Mouse (Mus musculus): ENCODE data around the gene Slc10a6.
A peak's percentile ranks its signal among the peaks of the same experiment; 100 is the strongest.

Gene Slc10a6

DNA sequence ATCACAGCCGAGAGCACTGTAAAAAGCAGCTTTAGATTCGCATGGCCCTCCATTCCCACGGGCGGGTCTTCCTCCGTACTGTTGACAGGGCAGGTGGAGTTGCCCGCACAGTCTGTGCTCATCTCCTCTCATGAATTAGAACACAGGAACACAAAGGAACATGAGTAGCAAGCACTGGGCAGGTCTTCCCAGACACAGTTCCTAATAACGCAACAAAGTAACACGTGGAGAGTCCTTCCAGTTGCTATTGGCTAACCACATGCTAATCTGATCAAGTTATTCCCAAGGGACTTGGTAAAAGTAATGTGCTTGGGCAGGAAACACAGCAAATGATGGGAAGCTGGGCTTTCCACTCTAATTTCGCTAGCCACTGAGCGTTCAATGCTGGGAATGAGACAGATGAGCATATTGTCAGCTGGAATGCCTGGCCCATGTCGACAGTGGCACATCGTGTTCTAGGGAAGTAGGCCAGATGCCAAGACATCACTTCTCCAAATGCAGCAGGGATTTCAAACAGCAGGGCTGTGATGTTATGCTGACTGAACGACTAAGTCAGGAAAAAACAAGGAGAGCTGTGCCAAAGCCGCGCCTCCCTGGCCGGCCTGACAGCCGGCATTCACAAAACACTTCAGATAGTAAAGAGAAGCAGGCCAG is at the start of gene Slc10a6:
Slc10a6 (minus strand) TSS at position 293 of the 654 bp plus-strand sequence.
- no peak for DNase-seq (ENCODE audit: low read depth, low spot score)

DNA sequence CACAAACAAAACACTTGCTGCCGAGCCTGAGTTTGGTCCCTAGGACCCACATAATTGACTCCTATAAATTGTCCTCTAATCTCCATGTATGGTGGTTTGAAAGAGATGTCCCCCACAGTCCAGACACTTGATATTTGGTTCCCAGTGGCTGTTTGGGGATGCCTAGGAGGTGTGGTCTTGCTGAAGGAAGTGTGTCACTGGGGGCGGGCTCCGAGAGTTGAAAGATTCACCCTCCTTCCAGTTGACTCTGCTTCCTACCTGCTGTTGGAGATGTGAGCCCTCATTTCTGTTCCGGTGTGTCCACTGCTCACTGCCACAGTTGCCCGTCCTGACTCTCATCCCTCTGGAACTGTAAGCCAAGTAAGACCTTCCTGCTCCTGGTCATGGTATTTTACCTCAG is 49.8 kb upstream of the Slc10a6 start:
- no peak for DNase-seq (ENCODE audit: low read depth, low spot score)

DNA sequence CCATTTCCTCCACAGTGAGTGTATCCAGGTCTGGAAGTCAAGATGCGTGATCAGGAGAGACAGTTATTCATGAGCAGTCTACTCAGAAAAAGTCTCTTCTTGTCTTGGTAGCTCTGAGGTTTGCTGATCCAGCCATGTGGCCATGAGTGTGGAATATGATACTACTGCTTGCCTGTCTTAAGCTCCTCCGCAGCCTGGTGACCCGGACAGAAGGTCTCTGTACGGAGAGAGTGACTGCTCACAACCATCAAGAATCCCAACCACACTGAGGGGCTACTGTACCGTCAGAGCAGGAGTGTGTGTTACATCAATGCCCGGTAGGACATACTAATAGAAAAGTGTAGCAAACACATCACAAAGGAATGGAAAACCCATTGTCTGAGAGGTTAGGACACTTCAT is 48.7 kb upstream of the Slc10a6 start:
- no peak for DNase-seq (ENCODE audit: low read depth, low spot score)

DNA sequence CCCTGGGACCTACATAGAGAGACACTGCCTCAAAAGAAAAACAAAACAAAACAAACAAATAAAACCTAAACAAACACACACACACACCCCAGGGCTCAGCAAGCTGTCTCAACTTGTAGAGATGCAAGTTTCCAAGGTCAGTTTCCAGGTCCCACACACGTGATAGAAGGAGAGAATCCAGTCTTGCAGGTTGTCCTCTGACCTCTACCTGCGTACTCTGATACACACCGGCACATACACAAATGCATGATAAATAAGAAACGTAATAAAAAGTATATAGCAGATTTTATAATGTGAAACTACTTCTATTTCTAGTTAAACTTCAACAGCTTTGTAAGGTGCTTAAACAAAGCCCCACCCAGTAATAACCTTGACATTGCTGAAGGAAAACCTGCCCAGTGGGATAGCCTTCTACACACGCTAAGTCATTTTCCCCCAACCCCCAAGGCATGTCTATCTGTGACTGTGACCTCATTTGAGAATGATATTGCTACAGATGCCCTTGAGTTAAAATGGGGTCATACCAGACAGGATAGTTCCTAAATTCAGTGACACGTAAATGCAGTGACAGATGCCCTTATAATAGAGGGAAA is 47.2 kb upstream of the Slc10a6 start:
- DNase-seq (ENCODE audit: low read depth, low spot score) = no peak

DNA sequence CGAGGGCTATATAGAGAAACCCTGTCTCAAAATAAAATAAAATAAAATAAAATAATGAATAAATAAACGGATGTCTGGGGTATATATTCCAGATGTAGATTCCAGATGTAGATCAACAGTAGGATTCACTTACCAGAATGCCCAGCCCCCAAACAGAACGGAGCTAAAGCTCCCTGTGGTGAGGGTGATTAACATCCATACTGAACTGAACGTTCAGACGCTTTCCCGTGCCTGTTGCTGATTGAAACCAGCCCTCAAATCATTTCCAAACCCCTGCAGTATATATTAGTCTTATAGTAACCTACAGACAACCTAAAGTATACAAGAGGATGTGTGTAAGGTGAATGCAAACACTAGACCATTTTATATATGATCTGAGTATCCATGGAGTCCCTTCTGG is 45.3 kb upstream of the Slc10a6 start:
- no peak for DNase-seq (ENCODE audit: low read depth, low spot score)

DNA sequence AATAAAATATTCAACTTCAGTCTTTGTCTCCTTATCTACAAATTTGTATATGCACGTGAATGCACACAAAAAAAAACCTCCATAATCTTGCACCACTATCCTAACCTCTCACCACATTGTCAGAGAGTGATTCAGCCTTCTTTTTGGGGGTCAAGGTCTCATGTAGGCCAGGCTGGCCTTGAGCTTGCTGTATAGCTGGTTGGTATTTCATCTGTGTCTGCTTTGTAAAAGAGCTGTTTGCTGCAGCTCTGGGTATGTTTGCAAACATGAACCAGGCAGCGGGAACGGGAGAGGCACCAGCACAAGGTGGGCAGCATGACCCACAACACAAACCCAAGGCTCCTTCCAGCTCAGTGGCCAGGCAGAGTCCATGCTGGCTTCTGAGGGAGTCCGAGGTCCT is 44.4 kb upstream of the Slc10a6 start:
- no peak for DNase-seq (ENCODE audit: low read depth, low spot score)

DNA sequence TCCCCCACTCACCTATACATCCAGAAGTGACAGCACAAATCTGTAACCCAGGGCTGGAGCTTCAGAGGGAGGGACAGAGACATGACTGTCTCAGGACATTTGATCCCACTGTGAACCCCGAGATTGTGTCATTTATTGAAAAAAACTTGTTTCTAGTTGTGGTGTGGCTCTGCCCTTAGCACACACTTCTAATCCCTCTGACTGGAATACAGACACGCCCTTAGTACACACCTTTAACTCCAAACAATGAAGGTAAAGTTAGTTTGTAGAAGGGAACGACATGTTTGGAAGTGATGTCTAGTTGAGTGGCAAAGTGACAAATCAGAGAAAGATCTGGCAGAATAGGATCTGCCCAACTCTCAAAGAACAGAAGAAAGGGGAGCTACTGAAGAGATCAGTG is 42.7 kb upstream of the Slc10a6 start:
- DNase-seq (ENCODE audit: low read depth, low spot score) = no peak

DNA sequence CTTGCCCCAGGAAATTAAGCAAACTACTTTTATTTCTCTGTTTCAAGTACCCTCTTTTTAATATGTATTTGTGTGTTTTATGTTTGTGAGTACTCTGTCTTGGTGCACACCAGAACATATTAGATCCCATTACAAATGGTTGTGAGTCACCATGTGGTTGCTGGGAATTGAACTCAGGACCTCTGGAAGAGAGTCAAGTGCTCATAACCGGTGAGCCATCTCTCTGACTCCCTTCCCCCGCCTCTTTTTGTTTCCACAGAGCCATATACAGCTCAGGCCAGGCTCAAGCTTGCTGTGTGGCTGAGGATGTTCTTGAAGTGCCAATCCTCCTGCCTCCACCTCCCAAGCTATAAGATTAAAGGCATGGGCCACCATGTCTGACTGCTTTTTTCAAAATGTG is 36.7 kb upstream of the Slc10a6 start:
- DNase-seq (ENCODE audit: low read depth, low spot score) = no peak

DNA sequence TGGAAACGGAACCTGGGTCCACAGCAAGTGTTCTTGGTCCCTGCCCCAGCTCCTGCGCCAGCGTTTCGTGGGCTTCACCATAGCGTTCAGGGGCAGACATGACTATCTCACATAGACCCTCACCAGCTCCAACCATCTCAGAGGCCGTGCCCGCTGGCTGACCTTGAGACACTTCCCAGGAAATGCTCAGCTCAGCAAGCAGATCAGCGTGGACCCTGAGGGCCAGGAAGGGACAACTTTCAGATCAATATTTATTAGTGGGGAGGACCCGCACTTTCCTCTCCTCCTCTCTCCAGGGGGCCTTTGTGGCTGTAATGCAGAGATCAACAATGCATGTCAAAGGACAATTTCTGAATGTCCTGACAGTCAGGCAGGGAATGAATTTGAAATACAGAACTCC is 35.7 kb upstream of the Slc10a6 start:
- DNase-seq (ENCODE audit: low read depth, low spot score) = no peak

DNA sequence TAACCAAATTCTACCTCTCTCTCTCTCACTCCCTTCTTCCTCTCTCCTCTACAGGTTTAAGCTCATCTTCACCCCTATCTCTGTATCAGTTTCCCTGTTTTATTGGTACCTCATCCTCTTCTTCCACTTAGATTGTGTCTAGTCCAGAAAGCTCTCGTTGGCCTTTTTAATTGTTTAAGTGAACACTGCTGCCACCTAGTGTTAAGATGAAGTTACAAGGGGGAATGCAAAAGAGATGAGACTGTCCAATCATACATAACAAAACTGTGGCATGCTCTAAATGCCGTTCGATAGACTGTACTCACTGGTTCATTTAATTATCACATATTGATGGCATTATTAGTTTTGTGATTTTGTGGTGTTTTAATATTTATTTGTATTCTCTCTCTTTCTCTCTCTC is 30.4 kb upstream of the Slc10a6 start:
- DNase-seq (ENCODE audit: low read depth, low spot score) = peak; percentile 59

DNA sequence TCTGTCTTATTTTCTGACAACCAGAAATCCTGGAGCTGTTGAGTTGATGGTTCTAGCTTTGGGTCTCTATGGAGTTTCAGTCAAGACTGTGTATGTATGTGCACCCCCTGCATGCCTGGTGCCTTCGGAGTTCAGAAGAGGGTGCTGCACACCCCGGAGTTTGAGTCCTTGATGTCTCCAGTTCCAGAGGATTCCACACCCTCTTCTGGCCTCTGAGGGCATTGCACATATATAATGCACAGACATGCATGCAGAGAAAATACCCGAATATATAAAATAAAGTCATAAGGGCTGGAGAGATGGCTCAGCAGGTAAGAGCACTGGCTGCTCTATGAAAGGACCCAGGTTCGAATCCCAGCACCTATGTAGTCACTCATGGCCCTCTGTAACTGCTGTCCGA is 29.7 kb upstream of the Slc10a6 start:
- DNase-seq (ENCODE audit: low read depth, low spot score) = no peak

DNA sequence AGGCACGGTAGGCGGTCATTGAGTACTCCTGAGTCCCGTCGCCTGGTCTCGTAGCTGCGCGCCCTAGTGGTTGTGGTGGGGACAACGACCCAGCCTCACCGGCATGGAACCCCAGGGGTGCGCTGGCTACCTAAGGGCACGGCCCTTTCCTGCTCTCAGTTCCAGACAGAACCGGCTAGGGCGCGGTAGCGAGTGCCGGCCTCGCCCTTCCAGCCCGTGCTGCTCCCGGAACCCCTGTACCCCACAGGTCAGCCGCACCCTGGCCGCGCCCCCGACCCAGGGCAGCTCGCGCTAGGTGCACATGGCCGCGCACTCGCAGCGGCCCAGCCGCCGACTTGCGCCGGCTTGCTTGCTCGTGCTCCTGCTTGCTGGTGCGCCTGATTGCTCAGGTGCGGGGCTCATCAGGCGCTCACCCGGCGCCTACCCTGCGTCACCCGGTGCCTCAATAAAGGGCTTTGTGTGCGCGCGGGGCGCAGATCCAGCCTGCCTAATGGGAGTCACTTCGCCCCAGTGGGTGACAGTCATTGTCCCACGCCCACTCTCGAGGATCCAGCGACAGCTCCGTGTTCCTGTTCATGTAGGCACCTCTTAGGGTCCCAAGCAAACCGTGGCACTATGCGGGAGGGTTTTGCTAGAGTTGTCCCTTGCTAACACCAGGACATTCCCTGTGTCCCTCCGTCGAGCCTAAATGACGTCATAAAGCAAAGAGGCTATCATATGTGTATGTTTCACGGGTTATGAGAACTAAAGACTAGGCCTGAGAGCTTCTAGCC is 26.3 kb upstream of the Slc10a6 start, which contains the start of gene 1700016H13Rik:
1700016H13Rik (minus strand) TSS at position 665 of the 773 bp plus-strand sequence.
- peak; percentile 53 for DNase-seq (ENCODE audit: low read depth, low spot score)

DNA sequence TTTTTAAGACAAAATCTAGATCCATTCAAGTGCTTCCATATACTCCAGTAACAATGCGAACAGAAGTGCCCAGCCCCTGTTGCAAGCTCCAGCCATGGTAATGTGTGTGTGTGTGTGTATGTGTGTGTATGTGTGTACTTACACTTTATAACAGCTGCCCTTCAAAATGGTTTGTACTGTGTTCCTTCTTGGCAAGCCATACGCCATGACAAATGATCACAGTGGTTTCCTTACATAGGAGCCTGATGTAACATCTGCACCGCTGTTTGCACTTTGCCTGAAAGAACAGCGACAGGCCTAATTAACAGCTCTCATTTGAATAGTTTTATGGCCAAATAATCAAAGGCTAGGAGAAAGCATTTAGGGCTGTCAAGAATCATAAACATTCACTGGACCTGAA is 25.6 kb upstream of the Slc10a6 start:
- DNase-seq (ENCODE audit: low read depth, low spot score) = no peak

DNA sequence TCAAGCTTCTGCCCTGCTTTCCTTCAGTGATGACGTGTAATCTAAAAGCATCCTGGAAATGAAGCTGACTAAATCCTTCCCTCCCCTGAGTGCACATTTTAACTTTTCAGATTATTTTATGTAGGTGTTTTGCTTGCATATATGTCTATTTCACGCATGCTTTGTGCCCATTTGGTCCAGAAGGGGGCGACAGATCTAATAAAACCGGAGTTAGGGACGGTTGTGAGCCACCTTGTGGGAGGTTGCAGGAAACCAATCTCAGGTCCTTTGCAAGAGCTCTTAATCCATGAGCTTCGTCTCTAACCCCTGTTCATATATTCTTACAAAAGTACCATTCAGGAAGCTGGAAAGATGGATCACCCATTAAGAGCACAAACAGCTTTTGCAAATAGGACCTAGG is 25.0 kb upstream of the Slc10a6 start:
- no peak for DNase-seq (ENCODE audit: low read depth, low spot score)

DNA sequence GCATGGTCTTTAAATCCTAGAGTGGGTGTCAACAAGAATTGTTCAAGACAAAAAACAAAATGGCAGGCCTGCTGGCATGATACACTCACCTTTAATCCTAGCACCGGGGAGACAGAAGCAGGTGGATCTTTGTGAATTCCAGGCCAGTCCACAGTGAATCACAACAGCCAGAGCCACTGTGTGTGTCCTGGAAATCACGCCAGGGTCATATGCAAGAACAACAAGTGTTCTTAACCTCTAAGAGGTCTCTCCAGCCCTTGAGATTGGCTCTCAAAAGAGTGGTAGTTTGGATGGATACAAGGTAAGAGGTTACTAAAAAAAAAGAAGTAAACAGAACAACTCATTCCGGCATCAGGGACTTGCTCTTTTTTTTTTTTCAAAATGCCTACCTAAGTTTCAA is 18.1 kb upstream of the Slc10a6 start:
- DNase-seq (ENCODE audit: low read depth, low spot score) = no peak

DNA sequence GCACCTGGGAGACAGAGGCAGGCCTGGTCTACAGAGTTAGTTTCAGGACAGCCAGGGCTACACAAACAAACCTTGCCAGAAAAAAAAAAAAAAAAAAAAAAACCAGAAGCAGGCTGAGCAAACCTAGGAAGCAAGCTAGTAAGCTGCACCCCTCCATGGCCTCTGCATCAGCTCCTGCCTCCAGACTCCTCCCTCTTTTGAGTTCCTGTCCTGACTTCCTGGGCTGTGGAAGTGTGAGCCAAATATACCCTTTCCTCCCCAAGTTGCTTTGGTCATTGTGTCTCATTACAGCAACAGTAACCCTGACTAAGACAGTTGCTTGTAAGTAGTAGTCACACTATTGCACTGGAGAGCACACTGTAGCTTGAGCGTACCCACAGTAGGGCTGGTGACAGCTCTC is 15.0 kb upstream of the Slc10a6 start:
- DNase-seq (ENCODE audit: low read depth, low spot score) = no peak

DNA sequence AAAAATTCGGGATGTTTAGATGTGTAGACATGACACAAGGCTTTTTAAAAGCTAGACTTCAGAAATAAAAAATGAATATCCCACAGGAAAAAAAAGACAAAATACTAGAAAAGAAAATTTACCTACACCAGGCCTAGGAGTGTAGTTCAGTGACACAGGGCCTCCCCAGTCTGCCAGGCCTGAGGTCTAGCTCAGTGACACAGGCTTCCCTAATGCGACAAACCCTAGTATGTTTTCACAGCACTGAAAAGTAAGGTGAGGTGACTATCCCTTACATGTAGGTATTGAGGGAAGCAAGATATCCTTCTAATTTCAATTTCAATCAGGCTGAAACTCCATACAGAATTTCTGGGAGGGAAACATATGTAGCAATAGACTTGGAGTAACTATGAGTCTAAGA is 8.0 kb upstream of the Slc10a6 start:
- DNase-seq (ENCODE audit: low read depth, low spot score) = no peak

DNA sequence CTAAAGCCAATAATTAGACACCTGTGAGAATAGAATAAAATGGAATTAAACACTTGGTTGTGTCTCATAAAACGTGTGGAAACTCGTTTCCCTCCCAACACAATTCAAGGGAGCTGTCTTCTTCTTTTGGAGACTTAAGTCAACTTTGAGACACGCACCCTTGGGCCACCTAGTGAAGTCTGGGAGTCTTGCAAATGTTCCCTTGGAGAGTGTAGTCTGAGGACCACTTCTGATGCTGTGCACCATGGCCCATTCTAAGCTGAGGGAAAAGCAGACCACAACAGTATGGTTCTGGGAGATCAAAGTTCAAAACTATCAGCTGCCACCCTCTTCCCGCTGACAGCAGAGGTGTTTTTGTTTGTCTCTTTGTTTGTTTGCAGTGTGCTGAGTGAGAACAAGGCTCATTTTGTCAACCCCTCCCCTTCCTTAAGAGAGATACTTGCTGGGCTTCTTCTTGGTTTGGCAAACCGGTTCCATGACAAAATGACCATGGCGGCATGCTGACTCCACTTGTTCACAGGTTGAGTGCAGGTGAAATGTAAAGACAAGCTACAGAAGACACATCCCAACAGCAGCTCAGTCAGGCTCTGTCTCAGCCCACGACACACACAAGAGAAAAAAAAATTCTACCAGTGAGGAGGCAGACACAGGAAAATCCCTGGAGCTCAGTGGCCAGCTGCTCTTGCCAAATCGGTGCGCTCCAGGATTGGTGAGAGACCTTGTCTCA is 814 bp upstream of the Slc10a6 start:
- DNase-seq (ENCODE audit: low read depth, low spot score) = no peak

DNA sequence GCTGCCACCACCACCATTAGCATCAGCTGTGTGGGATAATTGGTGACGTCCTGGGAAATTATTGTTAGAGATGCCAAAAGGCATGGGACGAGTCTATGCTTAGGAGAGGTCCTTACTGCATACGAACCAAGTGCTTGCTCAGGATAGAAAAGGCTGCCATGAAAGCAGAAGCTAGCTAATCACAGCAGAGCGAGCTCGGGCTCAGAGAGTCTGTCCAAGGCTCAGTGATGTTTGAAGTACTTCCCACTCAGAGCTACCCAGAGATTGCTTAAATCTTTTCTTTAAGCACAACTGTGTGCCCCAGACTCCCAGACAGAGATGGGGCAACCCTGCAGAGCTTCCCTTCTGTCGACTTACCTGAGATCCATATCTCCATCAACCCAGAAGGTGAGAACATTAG is 704 bp downstream of the Slc10a6 start:
- no peak for DNase-seq (ENCODE audit: low read depth, low spot score)

DNA sequence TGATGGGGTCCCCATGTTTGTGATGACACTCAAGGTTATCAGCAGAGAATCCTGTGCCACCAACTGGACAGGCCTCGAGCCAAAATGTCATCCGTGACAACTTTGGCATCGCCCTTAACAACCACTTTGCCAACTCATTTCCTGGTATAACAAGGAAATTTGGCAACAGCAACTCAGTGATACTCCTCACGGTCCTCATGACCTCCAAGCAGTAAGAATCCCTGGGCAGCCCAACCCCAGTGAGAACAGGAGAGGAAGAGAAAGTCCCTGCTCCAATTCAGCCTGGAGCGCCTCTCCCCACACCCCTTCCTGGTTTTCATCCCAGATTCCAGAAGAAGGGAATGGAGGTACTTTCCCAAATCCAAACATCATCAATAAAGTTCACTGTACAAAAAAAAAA is 4.4 kb downstream of the Slc10a6 start:
- DNase-seq (ENCODE audit: low read depth, low spot score) = no peak

DNA sequence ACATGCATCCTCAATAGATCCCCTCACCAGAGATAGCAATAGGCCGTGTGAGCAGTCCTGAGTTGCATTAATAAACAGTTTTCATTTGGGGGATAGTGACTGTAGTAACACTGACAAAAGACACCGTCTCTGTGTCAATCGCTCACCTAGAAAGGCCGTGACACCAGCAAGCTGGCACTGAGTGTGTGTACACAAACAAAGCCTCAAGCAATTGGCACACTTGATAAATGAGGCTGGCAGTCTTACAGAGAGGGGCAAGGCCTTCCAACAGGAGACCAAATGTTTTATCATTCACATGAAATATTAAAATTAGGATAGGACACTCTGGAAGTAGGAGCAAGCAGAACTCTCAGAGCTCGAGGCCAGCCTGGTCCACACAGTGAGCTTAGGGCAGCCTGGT is 6.9 kb downstream of the Slc10a6 start:
- DNase-seq (ENCODE audit: low read depth, low spot score) = no peak

DNA sequence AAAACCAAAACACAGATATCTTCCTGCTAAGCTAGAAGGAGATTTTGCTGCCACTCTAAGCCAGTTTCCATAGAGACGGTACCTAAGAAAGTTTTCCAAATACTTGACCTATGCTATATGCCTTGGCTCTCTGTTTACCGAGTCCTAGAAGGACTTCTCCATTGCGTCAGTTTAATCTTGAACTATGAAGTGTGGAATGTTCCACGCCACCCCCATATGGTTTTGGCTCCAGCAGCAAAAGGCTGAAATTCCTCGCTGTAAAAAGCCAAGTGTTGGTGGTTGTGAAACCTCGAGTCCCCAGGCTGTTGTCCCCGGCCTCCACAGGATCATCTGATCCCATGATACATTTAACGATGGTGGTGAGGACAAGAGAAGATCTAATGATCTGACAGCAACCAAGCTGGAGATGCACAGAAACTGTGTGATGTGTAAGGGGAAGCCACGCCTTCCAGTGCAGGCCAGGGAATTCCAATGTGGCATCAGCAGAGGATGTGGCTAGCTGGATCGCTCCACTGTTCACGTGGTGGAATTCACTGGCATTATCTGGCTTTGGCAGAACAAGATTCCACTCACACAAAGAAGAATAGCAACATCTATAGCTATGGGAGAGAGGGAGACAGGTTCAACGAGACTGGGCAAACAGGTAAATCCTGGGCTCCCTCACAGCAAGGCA is 8.8 kb downstream of the Slc10a6 start:
- DNase-seq (ENCODE audit: low read depth, low spot score) = no peak

Measured in retina, postnatal 7 days (tissue).